Mouse (Mus musculus): ENCODE measurements around the gene Lhpp.

- TF ChIP-seq POLR2A (IDR thresholded peaks at IDR 0.05; ENCODE audit: low read depth, low read length) (no peak), CTCF (IDR thresholded peaks at IDR 0.05; ENCODE audit: extremely low read depth, insufficient read length, insufficient replicate concordance, low read depth, low read length) (no peak)
These were observed 65.5 kb downstream of the Lhpp start for GRCm38 (mm10) chr7:132675922-132676321.

Data from small intestine, adult 2 months (tissue).